Mouse (Mus musculus) heart, embryonic 15.5 days (tissue): ENCODE measurements around the gene Pfdn2. TPM values are rescaled to one million over a fixed set of nuclear protein-coding genes. Genes with fewer than 3 reads are reported as not detected.

ENCODE experiments used
- polyA plus RNA-seq: library from polyadenylated mRNA; unstranded; fragments of >200 nt; fragmentation: Nextera tagmentation; extraction: Ambion mirVana; gene quantifications from 2 replicates; pipeline ENCODE4 v1.2.1, GENCODE M21; 2015

Pfdn2 gene
- polyA plus RNA-seq, 1 experiment from 2014 or later: 91.0 TPM

Other genes with a start within 250 kb of the Pfdn2 start
- gene Cfap126, start 231.8 kb upstream of the Pfdn2 start, polyA plus RNA-seq: 2.7 and 3.5 TPM in 2 replicates
- 525 and 563 TPM in 2 replicates for gene Sdhc, start 195.1 kb upstream of the Pfdn2 start, polyA plus RNA-seq
- 0.63 and 1.7 TPM in 2 replicates for gene Mpz, start 195.0 kb upstream of the Pfdn2 start, polyA plus RNA-seq
- 43.0 and 46.4 TPM in 2 replicates for gene Pcp4l1, start 149.4 kb upstream of the Pfdn2 start, polyA plus RNA-seq
- gene Nr1i3, start 131.7 kb upstream of the Pfdn2 start, polyA plus RNA-seq: 0.33 and 0.35 TPM in 2 replicates
- 55.6 and 57.9 TPM in 2 replicates for gene Tomm40l, start 123.2 kb upstream of the Pfdn2 start, polyA plus RNA-seq
- gene Apoa2, start 120.6 kb upstream of the Pfdn2 start, polyA plus RNA-seq: 9.2 and 43.9 TPM in 2 replicates
- gene Fcer1g, start 111.3 kb upstream of the Pfdn2 start, polyA plus RNA-seq: 28.0 and 44.6 TPM in 2 replicates
- gene Adamts4, start 95.2 kb upstream of the Pfdn2 start, polyA plus RNA-seq: 5.2 and 6.0 TPM in 2 replicates
- gene Ndufs2, start 94.3 kb upstream of the Pfdn2 start, polyA plus RNA-seq: 514 and 535 TPM in 2 replicates
- 44.4 and 56.4 TPM in 2 replicates for gene B4galt3, start 75.3 kb upstream of the Pfdn2 start, polyA plus RNA-seq
- gene Ppox, start 64.5 kb upstream of the Pfdn2 start, polyA plus RNA-seq: 32.7 and 47.2 TPM in 2 replicates
- gene Usp21, start 57.7 kb upstream of the Pfdn2 start, polyA plus RNA-seq: 44.9 and 55.6 TPM in 2 replicates
- 83.6 and 85.0 TPM in 2 replicates for gene Ufc1, start 50.6 kb upstream of the Pfdn2 start, polyA plus RNA-seq
- 33.9 and 37.7 TPM in 2 replicates for gene Dedd, start 16.5 kb upstream of the Pfdn2 start, polyA plus RNA-seq
- 31.2 and 33.2 TPM in 2 replicates for gene Nit1, start within 50 bp of the Pfdn2 start, polyA plus RNA-seq
- 0.63 and 0.75 TPM in 2 replicates for gene Klhdc9, start 15.1 kb downstream of the Pfdn2 start, polyA plus RNA-seq
- gene Nectin4, start 24.4 kb downstream of the Pfdn2 start, polyA plus RNA-seq: 0.26 and 1.2 TPM in 2 replicates
- gene Arhgap30, start 43.3 kb downstream of the Pfdn2 start, polyA plus RNA-seq: 1.00 and 5.3 TPM in 2 replicates
- gene Usf1, start 65.6 kb downstream of the Pfdn2 start, polyA plus RNA-seq: 48.7 and 57.5 TPM in 2 replicates
- gene Tstd1, start 73.2 kb downstream of the Pfdn2 start, polyA plus RNA-seq: 2.7 and 3.1 TPM in 2 replicates
- gene F11r, start 91.9 kb downstream of the Pfdn2 start, polyA plus RNA-seq: 63.5 and 66.2 TPM in 2 replicates
- gene Alyref2, start 157.8 kb downstream of the Pfdn2 start, polyA plus RNA-seq: 15.4 and 17.4 TPM in 2 replicates
- gene Itln1, start 189.6 kb downstream of the Pfdn2 start, polyA plus RNA-seq: not detected in 2 replicates
- gene Cd244a, start 213.5 kb downstream of the Pfdn2 start, polyA plus RNA-seq: 0.34 and 1.4 TPM in 2 replicates